Mouse (Mus musculus) erythroblast, embryonic 14.5 days (primary cell): Measurements from ENCODE around the gene Krt222.

Experiments used
- GATA1 ChIP-seq: IDR thresholded peaks from 2 replicates; pipeline ENCODE4 v1.6.1; 2012; ENCODE audit warnings: low read length, inconsistent platforms, mixed read lengths
- TAL1 ChIP-seq: IDR thresholded peaks from 3 replicates; pipeline ENCODE4 v1.6.1; 2012; ENCODE audit warnings: low read length, inconsistent platforms, mixed read lengths

- TF ChIP-seq TAL1 (no peak), GATA1 (no peak)
These were observed 25.3 kb upstream of the Krt222 start for GRCm38 (mm10) chr11:99269192-99269591.
